8 mouse cellular contexts compared by ENCODE assay signal in the genomic region with DNA sequence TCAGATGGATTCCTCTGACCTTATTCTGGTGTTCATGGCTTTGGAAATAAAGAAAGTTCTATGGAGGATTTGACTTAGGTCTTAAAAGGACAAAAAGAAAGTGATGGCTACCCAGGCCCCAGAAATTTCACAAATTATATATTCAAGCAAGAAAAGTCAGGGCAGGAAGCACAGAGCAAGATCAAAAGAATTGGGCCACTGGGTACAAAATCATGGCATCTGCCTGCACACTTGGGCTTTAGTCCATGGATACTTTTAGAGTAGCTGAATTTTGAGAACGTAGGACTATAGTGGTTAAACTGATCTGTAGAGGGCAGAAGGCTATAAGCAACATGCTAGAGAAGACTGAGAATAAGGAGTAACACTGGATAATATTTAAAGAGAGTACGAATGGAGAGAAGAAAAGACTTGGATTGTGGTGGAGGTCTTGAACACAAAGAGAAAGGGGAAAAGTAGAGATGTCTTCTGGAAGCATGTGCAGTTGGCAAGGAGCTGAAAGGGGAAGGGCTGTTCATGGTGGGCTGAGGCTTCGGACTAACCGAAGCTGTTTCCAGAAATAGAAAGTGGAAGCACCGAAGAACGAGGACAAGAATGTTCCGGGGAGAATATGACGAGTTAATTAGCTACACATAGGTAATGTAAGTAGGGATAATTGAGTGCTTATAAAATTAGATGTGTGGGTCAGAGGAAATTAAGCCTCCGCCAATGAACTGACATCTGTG.
DNase-seq lines count a peak whose midpoint lies in the region; ATAC-seq and TF ChIP-seq lines count a peak whose summit lies in the region.

No protein-coding gene starts in this region.

- no peaks in the 10 kb centered on the region for H3K27me3 ChIP-seq in liver, adult 2 months (ENCODE audit: control insufficient read depth, insufficient read depth, low read length)
- H3K27me3 ChIP-seq in embryonic facial prominence, embryonic 13.5 days, result no peaks in the 10 kb centered on the region
- no peaks in the 10 kb centered on the region for H3K27me3 ChIP-seq in limb, embryonic 14.5 days (ENCODE audit: control insufficient read depth, insufficient read depth, low read length)
- H3K27me3 ChIP-seq in splenic B cell, adult 2 months (ENCODE audit: control insufficient read depth, insufficient read depth, low read length, poor library complexity, severe bottlenecking), result no peaks in the 10 kb centered on the region

- no peak for TF ChIP-seq CTCF in liver, adult 2 months (IDR thresholded peaks at IDR 0.05; ENCODE audit: low read depth, low read length)

- WGBS in liver, adult 2 months, result 74% methylated on average over 9 of the region's 9 CpGs
- 29% methylated on average over 9 of the region's 9 CpGs for WGBS in embryonic facial prominence, embryonic 13.5 days
- WGBS in limb, embryonic 14.5 days, result 32% methylated on average over 9 of the region's 9 CpGs

- no peak for ATAC-seq in embryonic facial prominence, embryonic 13.5 days (ENCODE audit: insufficient number of reproducible peaks, insufficient read depth, low FRiP score, low TSS enrichment, low read depth)
- ATAC-seq in limb, embryonic 14.5 days (ENCODE audit: low FRiP score, low read depth), result no peak

- H3K4me2 ChIP-seq in embryonic facial prominence, embryonic 13.5 days, result peak overlapping the region; percentile 43
- peak overlapping the region; percentile 39 for H3K4me2 ChIP-seq in limb, embryonic 14.5 days (replicated peaks; ENCODE audit: low read depth, low read length, severe bottlenecking)

- no peaks in the 10 kb centered on the region for H3K9me3 ChIP-seq in embryonic facial prominence, embryonic 13.5 days
- no peaks in the 10 kb centered on the region for H3K9me3 ChIP-seq in limb, embryonic 14.5 days (ENCODE audit: control insufficient read depth, low read length)

- TF ChIP-seq POLR2A in liver, adult 2 months (IDR thresholded peaks at IDR 0.05; ENCODE audit: extremely low read depth, insufficient read depth, low read length), result no peak
- no peak for TF ChIP-seq POLR2A in limb, embryonic 14.5 days (IDR thresholded peaks at IDR 0.05; ENCODE audit: borderline replicate concordance, extremely low read depth, insufficient read depth, insufficient read length)

- peak overlapping the region; percentile 16; the same call in 1 of the 2 replicates for H3K4me3 ChIP-seq in liver, adult 2 months (ENCODE audit: insufficient read depth, low read depth, low read length)
- H3K4me3 ChIP-seq in embryonic facial prominence, embryonic 13.5 days, result peak overlapping the region; percentile 15
- H3K4me3 ChIP-seq in limb, embryonic 14.5 days (replicated peaks; ENCODE audit: low read length), result peak overlapping the region; percentile 19; the same call in 1 of the 2 replicates

- H3K36me3 ChIP-seq in liver, adult 2 months (ENCODE audit: control insufficient read depth, insufficient read depth, low read length), result no peaks in the 10 kb centered on the region
- H3K36me3 ChIP-seq in embryonic facial prominence, embryonic 13.5 days, result no peaks in the 10 kb centered on the region
- no peaks in the 10 kb centered on the region for H3K36me3 ChIP-seq in limb, embryonic 14.5 days (ENCODE audit: control insufficient read depth, insufficient read depth, low read length)
- no peaks in the 10 kb centered on the region for H3K36me3 ChIP-seq in splenic B cell, adult 2 months (ENCODE audit: control insufficient read depth, insufficient read depth, low read length, poor library complexity, severe bottlenecking)

- DNase-seq in liver, adult 2 months (ENCODE audit: extremely low read depth, low read depth, low spot score), result peak; percentile 3
- no peak for DNase-seq in liver
- no peak for DNase-seq in limb, embryonic 14.5 days (ENCODE audit: low spot score)
- peak; percentile 54 for DNase-seq in splenic B cell, adult 2 months (ENCODE audit: low read depth, low spot score)
- no peak for DNase-seq in embryo, embryonic 10.5 days (ENCODE audit: low spot score)
- no peak for DNase-seq in frontal cortex, postnatal 36 days (ENCODE audit: low spot score in 2 of 2)
- DNase-seq in kidney, adult 9 months, result no peak

- H3K79me2 ChIP-seq in liver, adult 2 months (ENCODE audit: control insufficient read depth, insufficient read depth, low read length), result no peaks in the 10 kb centered on the region

- H3K9ac ChIP-seq in liver, adult 2 months (ENCODE audit: low read depth, low read length), result no peak overlapping the region
- no peak overlapping the region for H3K9ac ChIP-seq in embryonic facial prominence, embryonic 13.5 days
- H3K9ac ChIP-seq in limb, embryonic 14.5 days (ENCODE audit: low read depth, low read length, severe bottlenecking), result peak overlapping the region; percentile 17; the same call in 1 of the 2 replicates

- no peak overlapping the region for H3K27ac ChIP-seq in liver, adult 2 months (replicated peaks; ENCODE audit: insufficient read depth, low read depth, low read length)
- H3K27ac ChIP-seq in embryonic facial prominence, embryonic 13.5 days, result no peak overlapping the region
- no peak overlapping the region for H3K27ac ChIP-seq in limb, embryonic 14.5 days (replicated peaks; ENCODE audit: low read depth, low read length)

- H3K4me1 ChIP-seq in liver, adult 2 months (ENCODE audit: control insufficient read depth, insufficient read depth, low read length), result no peaks in the 10 kb centered on the region
- peaks cover 5% of the 10 kb centered on the region; the same call in 1 of the 2 replicates for H3K4me1 ChIP-seq in embryonic facial prominence, embryonic 13.5 days
- H3K4me1 ChIP-seq in limb, embryonic 14.5 days (ENCODE audit: control insufficient read depth, insufficient read depth, low read length), result 0 out of 2 replicates have a peak, but pooled peaks cover 5% of the 10 kb centered on the region

Comparison
In these comparisons a context has a peak if more than half of its experiments do, and no peak if none do; other contexts are left out.
1. DNase-seq: peak in liver, adult 2 months (single experiment) and splenic B cell, adult 2 months (single experiment); none in liver (single experiment), limb, embryonic 14.5 days (single experiment), embryo, embryonic 10.5 days (single experiment), frontal cortex, postnatal 36 days (0 of 2) and kidney, adult 9 months (single experiment).
2. Peak in every context shown above with its lines, with median percentiles within 50 percentile points of each other: H3K4me3 ChIP-seq.